Mouse (Mus musculus) left cerebral cortex, postnatal 36 days (tissue): ENCODE results near the gene Rabgef1. TPM values are rescaled to one million over a fixed set of nuclear protein-coding genes. Genes with fewer than 3 reads are reported as not detected.

Experiments used
- DNase-seq, 2 experiments: peaks; one replicate each; pipeline ENCODE4 v3.0.0; 2021 to 2022; ENCODE audit warnings: low spot score in 2 of 2, mixed read lengths in 1 of 2
- intact Hi-C: fragments of 180-260 bp; cut with DNase I; formaldehyde crosslinking; loops from one replicate; pipeline ENCODE4 v1.15.1; 2025
- total RNA-seq, 2 experiments: library from RNA; stranded (reverse); gene quantifications; 2 replicates each; pipeline ENCODE4 v1.2.3; 2021

The Rabgef1 gene
- total RNA-seq, 2 experiments from 2014 or later = 58.6 to 59.7 TPM

DNA sequence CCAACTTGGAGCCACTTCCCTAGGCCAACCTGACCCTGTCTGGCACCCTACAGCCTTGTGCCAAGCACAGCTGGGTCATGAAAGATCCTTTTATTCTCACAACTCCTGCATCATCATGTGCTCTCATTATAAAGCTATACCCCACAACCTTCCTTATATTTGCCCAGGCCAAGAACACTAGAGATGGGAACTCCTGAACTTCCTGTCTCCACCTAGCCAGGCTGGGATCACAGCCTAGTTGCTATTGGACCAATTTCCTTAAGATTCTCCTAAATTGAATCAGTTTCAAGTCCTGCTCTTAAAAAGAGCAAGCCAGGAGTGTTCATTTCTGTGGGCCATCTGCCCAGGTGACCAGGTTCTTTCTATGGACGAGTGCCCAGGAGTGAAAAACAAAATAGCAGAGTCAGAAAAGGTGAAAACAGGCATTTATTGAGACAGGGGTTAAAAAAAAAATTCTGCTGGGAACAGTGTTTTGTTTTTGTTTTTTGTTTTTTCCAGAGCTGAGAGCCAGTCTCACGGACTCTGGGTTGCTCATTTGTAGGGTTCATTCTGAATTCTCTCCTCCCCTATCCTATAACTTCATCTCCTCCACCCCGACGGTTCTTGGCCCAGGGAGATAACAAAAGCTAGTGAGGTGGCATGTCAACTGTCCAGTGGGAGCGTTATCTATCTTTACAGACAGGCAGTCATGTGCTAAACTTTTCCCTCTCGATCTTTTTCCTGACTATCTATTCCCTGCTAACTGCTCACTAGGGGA lies 754 bp upstream of the Rabgef1 start:
- no peak for DNase-seq
- intact Hi-C loops = loop anchor here (1.0 kb wide), 1 partner anchor 51 kb away; no protein-coding TSS in a partner anchor

DNA sequence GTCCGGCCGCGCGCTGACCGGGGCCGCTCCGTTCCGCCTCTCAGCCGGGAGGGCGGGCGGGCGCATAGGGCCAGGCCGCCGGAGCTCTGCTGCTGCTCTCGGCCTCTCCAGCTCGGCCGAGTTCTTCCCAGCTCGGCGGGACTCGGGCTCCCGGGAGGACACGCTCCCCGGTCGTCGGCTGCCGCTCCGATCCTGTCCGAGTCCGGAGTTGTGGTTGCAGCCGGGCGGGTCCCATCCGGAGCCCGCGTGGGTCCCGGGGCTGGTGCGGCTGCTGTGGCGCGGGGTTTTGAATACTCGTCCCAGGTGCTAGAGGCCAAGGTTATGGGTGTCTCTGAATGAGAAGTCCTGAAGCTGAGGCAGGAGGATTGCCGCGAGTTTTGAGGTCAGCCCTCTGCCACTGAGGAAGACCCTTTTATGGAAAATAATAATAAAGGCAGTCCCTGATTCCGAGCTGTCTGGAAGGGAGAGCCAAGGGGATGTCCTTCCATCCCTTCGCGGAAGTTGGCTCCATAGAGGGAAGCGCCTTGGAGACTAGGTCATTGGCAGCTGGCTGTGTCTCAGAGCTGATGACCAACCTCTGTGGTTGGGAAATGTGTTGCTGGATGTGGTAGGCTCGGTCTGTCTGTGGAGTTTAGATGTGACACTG lies 481 bp downstream of the Rabgef1 start:
- intact Hi-C loops = loop anchor here (1.0 kb wide), 1 partner anchor 50 kb away; no protein-coding TSS in a partner anchor
- DNase-seq = peak in 1 of 2 experiments; percentile 12

DNA sequence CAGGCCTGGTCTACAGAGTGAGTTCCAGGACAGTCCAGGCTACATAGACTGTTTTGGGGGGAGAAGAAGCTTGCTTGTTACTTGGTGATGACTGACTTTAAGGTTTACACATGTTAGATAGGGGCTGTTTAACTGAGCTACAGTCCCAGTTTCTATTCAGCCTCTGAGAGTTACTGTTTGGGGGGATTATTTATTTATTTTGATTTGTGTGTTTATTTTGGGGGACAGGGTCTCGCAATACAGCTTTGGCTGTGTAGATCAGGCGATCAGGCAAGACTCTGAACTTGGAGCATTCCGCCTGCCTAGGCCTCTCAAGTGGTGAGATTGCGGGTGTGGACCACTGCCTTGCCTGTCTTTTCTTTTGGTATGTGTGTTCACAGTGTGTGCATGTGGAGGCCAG lies 1.4 kb downstream of the Rabgef1 start:
- DNase-seq = no peak
- intact Hi-C loops = no loop called here

DNA sequence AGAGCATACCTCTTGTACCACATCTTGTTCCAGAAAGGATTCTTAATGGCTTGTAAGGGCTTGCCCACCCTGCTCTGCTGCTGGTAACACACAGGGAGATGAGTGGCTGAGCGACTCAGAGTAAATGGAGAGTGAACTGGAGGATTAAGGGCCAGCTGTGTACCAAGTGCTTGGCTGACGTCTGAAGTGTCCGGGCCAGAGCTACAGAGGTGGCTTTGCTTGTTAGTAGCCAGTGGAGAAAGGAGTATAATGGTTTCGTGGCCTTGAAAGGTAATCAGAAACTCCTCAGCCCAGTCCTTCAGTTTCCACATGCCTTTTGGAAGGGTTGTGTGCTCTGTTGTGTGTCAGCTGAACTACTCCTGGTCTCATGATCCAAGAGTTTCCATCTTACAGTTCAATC lies 6.3 kb downstream of the Rabgef1 start:
- intact Hi-C loops = no loop called here
- DNase-seq = no peak

DNA sequence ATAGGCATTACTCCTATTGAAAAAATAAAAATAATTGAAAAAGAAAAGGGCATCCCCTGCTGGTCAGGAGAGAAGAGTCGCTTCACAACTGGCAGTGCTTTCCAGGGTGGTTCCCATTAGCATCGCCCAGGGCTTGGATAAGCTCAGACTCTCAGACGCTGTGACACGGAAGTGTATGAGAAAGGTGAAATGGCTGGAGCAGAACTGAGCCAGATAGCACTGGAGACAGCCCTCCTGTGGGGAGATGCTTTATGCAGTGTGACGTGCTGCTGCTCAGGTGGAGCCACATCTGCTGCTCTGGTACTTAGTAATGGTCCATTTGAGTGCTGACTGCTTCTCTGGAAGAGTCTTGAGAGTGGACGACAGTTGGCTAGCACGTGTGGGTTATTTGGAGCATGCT lies 8.8 kb downstream of the Rabgef1 start:
- no peak for DNase-seq
- intact Hi-C loops = no loop called here

DNA sequence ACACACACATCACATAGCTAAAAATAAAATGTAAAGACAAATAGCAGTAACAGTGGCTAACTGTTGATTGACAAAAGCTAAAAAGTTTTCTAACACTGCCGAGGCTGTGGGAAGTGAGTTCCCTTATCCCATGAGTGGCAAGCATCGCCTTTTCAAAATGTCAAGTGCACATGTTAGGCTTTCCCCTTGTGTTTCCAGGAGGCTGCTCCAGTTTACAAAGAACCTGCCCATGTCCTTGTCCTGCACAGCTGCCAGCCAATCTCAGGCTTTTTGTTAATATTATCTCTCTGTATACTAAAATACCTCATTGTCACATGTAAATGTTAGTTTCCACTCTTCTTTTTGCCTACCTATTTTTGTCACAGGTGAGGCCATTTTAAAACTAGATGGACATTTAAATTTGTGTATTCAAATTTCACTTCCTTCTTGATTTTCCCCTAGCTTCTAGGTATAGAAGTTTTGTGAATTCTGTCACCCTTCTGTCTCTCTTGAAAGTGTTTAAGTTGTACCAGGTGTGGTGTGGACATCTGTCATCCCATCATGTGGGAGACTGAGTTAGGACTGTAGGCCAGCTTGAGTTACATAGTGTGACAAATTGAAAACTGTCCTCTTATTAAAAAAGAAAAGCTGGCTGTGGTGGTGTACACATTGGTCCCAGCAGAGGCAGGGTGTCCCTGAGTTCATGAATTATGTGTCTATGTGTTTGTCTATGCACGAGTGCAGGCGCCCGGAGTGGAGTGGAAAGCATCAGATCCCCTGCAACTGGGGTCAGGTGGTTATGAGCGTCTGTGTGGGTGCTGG lies 10.3 kb downstream of the Rabgef1 start:
- intact Hi-C loops = no loop called here
- no peak for DNase-seq

DNA sequence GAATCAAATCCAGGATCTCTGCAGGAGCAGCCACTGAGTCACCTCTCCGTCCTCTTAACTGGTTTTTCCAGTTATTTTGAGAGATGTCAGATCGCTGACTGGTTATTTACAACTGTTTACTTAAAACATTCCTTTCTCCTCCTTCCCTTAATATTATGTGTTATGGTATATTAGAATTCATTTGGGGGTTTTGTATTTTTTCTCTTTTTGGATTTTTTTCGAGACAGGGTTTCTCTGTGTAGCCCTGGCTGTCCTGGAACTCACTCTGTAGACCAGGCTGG lies 10.9 kb downstream of the Rabgef1 start:
- DNase-seq = no peak
- intact Hi-C loops = no loop called here

DNA sequence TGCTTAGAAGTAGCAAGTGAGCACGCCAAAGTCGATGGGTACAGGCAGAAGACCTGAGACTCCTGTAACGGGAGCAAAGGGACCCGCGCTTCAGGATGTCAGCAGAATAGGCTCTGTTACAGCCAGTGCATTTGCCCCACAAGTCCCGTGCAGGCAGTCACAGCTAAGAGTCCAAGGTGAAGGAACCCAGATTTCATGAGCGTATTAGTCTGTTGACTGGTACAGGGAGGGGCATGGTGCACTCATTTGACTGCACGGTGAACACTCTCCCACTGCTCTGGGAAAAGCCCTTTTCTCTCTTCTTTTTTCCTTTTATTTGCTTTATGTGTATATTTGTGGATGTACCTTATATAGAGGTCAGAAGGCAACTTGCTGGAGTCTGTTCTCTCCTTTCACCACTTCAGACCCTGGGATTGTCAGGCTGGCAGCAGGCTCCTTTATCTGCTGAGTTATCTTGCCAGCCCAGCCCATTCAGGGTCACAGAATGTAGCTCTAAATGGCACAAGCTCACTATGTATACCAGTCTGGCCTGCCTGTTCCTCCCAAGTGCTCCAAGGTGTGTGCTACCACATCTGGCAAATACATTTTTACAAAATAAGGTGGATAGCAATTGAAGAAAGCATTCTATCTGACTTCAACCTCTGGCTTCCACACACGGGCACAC lies 12.7 kb downstream of the Rabgef1 start:
- intact Hi-C loops = no loop called here

DNA sequence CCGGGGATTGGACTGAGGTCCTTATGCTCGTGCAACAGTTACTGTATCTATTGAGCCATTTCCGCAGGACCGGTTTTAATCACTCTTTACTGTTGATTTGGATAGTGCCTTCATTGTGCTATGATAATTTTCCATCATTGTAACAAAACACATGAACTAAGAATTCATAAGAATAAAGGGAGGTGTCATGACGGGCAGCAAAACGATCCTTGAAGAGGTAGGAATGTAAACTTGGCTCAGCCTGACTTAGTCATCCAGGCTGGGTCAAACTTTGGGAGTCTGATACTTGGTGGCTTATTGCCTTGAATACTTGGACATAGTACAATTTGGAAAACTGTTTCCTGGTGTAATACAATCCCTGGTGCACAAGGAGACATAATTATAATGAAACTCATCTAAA lies 13.7 kb downstream of the Rabgef1 start:
- intact Hi-C loops = no loop called here
- DNase-seq = no peak

More for the DNA sequence above, 12.7 kb downstream of the Rabgef1 start:
- DNase-seq = no peak

DNA sequence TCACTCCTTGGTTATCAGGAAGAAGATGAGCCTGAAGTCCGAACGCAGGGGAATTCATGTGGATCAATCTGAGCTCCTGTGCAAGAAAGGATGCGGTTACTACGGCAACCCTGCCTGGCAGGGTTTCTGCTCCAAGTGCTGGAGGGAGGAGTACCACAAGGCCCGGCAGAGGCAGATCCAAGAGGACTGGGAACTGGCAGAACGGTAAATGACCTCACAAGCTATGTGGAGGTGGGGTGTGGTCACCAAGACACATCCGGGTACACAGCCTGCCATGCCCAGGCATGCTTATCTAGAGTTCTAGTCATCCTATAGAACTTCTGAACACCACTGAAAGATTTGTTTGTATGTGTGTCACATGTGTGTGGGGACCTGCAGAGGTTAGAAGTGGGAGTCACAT lies 15.8 kb downstream of the Rabgef1 start:
- DNase-seq = peak; percentile 15 to 28
- intact Hi-C loops = no loop called here

DNA sequence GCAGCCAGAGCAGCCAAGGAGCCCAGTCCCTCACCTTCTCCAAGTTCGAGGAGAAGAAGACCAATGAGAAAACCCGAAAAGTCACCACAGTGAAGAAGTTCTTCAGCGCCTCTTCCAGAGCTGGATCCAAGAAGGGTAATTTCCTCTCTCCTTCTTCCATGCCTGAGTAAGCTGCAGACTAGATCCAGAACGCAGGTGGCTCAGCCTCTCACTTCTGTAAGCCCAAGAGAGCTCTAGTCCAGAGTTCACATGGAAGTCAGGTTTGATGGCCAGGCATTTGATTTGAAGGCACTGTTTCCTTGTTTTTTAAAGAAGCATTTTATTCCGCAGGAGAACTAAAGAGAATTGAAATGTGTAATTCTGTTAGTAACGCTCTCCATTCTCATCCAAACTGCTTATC lies 19.3 kb downstream of the Rabgef1 start:
- DNase-seq = no peak
- intact Hi-C loops = no loop called here

DNA sequence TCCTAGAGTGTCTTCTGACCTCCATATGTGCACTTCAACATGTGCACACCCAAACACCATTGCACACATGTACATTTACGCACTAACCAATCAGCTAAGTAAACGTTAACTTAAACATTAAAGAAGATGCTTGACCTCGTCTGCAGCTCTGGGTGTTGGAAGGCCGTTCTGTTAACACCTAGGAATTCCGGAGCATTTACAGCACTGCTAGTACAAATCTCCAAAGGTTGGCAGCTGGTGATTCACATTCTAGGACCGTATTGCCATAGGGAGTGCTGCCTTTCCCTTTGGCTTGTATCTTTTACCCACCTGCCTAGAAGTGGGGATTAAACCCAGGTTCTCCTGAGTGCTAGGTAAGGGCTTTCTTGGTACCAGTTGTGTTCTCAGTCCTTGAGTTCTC lies 20.3 kb downstream of the Rabgef1 start:
- intact Hi-C loops = no loop called here
- no peak for DNase-seq

DNA sequence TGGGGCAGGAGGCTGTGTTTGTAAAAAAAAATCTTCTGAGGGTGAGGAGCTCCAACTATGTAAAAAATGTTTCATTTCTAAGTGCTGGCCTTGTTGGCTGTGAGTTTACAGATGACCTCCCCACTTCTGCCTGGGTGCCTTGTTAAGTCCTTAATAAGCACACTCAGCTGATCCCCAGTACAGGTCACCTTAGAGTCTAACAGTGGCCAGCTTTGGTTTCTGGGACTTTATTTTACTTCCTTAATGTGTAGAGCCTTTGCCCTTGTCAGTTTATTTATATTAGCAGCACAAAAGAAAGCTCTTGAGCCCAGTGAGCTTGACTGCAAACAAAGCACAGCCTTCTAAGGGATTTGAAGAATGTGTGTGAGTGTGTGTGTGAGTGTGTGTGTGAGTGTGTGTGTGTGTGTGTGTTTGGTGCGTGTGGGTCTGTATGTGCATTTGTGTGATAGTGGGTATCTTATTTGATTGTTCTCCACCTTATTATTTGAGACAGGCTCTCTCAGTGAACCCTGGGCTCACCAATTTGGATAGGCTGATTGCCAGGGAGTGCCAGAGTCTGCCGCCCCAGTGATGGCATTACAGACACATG lies 20.9 kb downstream of the Rabgef1 start:
- intact Hi-C loops = no loop called here
- no peak for DNase-seq

DNA sequence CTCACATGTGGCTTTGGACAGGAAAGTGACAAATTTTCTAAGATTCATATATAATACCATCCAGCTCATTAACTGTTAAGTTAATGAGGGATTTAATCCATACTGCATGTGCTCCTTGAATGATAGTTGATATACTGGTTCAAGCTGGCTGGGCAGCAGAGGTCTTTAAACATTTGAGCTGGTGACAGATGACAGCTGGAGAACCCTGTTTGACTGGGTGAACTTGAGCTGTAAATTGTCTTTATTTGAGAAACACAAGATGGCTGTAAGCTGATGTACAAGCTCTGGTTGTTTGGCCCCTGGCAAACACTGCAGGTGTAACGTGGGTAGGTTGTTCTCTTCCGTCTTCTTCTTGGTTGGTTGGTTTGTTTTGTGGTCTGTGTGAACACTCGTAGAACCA lies 22.2 kb downstream of the Rabgef1 start:
- intact Hi-C loops = no loop called here
- DNase-seq = no peak

DNA sequence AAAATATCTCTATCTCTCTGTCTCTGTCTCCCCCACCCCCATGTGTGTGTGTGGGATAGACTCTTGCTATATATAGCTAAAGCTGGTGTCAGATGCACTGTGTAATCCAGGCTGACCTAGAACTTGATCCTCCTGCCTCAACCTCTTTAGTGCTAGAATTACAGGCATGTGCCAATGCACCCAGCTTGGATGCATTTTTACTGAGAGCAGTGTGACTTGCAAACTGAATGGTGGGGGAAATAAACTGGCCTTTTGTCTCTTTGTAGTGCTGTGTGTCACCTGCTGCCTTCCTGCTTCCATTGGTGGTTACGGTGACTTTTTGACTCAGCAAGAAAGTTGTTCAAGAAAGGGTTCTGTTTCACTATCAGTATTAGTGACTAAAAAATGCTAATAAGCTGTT lies 24.7 kb downstream of the Rabgef1 start:
- intact Hi-C loops = no loop called here
- DNase-seq = no peak

DNA sequence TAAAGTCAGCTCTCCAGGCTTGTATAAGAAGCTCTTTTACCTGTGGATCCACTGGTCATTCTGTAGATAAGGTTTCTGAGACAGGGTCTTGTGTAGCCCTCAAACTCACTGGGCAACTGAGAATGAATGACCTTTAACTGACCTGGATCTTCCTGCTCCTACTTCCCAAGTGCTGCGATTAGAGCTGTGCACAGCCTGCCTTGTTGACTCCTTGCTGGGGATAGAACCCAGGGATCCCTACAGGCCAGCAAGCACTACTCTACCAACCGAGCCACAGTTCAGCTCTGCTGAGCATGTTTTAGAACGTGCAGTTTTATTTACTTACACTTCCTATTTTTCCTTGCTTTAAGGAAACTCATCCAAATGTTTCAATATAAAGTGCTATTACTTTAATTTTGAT lies 25.9 kb downstream of the Rabgef1 start:
- DNase-seq = no peak

DNA sequence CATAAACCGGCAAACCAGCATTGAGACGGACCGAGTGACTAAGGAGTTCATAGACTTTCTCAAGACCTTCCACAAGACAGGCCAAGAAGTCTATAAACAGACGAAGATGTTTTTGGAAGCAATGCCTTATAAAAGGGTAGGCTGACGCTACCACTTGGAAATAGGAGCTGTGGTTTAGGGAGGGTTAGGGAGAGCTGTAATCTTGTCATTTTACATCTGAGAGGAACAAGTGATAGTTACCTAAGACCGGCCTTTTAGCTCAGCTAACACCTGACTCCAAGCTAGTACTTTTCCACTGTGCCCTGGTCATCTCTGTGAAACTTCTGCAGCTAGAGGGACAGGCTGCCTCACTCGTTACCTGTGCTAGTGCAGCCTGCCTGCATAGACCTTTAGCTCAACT lies 26.4 kb downstream of the Rabgef1 start:
- intact Hi-C loops = no loop called here

More for the DNA sequence above, 25.9 kb downstream of the Rabgef1 start:
- intact Hi-C loops = no loop called here

DNA sequence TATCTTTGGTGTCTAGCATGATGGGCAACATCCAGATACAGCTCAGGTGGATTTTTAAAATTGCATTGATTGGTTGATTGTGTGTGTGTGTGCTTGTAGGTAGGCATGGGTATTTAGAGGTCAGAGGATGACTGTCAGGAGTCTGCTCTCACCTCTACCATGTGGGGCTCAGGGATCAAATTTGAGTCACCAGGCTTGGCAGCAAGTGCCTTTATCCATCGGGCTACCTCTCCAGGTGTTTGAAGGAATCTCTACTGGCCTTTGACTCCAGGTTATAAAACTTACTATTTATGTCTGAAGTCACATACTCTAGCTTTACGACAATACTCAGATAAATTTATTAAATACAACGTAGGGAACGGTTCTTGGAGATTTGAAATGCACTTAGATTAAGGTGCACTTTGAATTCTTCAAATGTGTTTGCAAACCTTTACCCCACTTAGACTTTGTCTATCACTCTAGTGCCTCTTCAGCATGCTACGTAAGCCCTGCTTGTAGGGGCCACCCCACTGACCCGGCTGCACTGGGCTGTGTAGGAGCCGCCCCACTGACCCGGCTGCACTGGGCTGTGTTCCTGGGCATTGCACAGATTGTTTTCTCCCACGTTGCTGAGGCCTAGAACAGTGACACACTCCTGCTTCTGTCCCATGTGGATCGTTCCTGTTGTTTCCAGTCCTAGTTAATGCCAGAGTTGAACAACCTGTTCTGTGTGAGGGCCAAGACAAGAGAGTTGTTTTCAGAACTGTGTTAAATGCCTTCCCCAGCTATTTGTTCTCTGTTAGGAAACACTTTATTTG lies 28.8 kb downstream of the Rabgef1 start:
- intact Hi-C loops = no loop called here
- DNase-seq = no peak

More for the DNA sequence above, 26.4 kb downstream of the Rabgef1 start:
- no peak for DNase-seq

DNA sequence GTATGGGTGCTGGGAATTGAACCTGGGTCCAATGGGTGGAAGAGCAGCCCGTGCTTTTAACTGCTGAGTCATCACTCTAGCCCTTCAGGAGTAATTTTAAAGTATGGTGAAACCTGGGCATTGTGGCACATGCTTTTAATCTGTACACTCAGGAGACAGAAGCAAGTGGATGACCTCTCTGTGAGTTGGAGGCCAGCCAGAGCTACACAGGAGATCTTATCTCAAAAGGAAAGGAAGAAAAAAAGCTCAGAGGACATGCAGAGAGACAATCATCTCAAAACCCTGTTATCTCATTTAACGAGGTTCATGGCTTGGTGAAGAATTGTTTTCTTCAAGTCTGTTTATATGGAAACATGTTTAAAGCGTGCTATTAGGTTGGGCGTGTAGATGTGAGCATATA lies 32.4 kb downstream of the Rabgef1 start:
- intact Hi-C loops = no loop called here

More for the DNA sequence above, 32.4 kb downstream of the Rabgef1 start:
- DNase-seq = no peak
